Mouse (Mus musculus) neural tube, embryonic 14.5 days (tissue): ENCODE data around the gene Cux2. TPM values are rescaled to one million over a fixed set of nuclear protein-coding genes. Genes with fewer than 3 reads are reported as not detected.

Source experiments
- ATAC-seq: fragments of 200-750 bp; cut with Nextera tagmentation; 2 replicates; pipeline ENCODE4 v1.8.0; 2017; ENCODE audit warnings: low read depth, mild to moderate bottlenecking, moderate TSS enrichment, moderate library complexity
- H3K27ac ChIP-seq: fragments of 300-500 bp; sonication (generic); 2 replicates; pipeline ENCODE4 v1.5.1; 2014; ENCODE audit warnings: low read depth, mild to moderate bottlenecking, control low read depth, low read length, moderate library complexity, mixed read lengths
- H3K27me3 ChIP-seq: fragments of 300-500 bp; sonication (generic); 2 replicates; pipeline ENCODE4 v1.6.1; 2014; ENCODE audit warnings: low read length; ENCODE audit not compliant: control insufficient read depth, insufficient read depth
- H3K36me3 ChIP-seq: fragments of 300-500 bp; sonication (generic); 2 replicates; pipeline ENCODE4 v1.6.1; 2014; ENCODE audit warnings: low read length, mixed read lengths; ENCODE audit not compliant: control insufficient read depth, insufficient read depth
- H3K4me1 ChIP-seq: fragments of 300-500 bp; sonication (generic); 2 replicates; pipeline ENCODE4 v1.6.1; 2014; ENCODE audit warnings: low read length; ENCODE audit not compliant: control insufficient read depth, insufficient read depth
- H3K4me2 ChIP-seq: fragments of 300-500 bp; sonication (generic); 2 replicates; pipeline ENCODE4 v1.6.1; 2014; ENCODE audit warnings: mild to moderate bottlenecking, low read depth, low read length, control low read depth
- H3K4me3 ChIP-seq: fragments of 300-500 bp; sonication (generic); 2 replicates; pipeline ENCODE4 v1.5.1; 2014; ENCODE audit warnings: low read depth, low read length, control low read depth, mixed read lengths
- H3K9ac ChIP-seq: fragments of 300-500 bp; sonication (generic); replicated peaks from 2 replicates; pipeline ENCODE4 v1.6.1; 2014; ENCODE audit warnings: low read depth, mild to moderate bottlenecking, control low read depth, low read length, mixed read lengths
- H3K9me3 ChIP-seq: fragments of 300-500 bp; sonication (generic); 2 replicates; pipeline ENCODE4 v1.6.1; 2016; ENCODE audit warnings: low read length; ENCODE audit not compliant: control insufficient read depth
- WGBS: fragments of 180-500 bp; shearing (Covaris S2); extraction: QIAGEN DNeasy Blood & Tissue Kit; methylation state at CpG from one replicate; pipeline ENCODE4 v1.1.7; 2014; 5-methylcytosine and 5-hydroxymethylcytosine counted together
- polyA plus RNA-seq: library from polyadenylated mRNA; unstranded; fragments of >200 nt; fragmentation: Nextera tagmentation; extraction: Ambion mirVana; gene quantifications from 2 replicates; pipeline ENCODE4 v1.2.1, GENCODE M21; 2014

Cux2 gene
- polyA plus RNA-seq, 1 experiment from 2014 or later: 31.3 TPM

DNA sequence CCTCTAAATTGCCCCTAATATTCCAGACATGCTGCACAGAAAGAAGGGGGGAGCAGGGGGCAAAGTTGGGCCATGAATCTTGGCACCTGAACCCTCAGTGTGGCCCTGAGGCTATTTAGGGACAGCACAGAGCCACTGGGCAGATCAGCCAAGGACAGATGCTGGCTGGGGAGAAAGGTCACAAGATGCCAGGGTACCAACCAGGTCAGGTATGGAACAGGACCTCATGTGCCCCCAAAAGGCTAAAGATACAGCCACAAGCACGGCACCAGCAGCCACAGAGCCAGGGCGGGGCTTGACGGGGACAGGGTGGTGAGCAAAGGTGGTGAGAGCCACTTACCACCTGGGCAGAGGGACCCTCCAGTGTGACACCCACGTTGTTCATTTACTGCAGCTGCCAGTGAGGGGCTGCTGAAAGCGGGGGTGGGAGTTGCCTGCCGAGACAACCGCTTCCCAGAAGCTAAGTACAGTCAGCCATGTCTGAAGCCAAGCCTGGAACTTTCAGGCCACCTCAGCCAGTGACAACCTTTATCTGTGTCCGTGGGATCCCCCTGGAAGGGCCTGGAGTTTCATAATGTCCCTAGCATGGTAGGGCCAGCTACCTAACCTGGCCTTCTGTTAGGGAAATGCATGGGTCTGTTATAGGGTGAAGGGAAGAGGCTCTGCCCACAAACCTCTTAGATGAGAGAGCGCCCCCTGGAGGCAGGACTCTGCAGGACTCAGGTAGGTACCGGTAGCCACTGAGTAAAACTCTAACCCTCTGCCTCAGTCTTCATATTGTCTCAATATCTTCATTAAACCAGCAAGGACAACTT lies 50.7 kb downstream of the Cux2 start:
- H3K9me3 ChIP-seq: no peaks in the 10 kb centered on the region
- no peak overlapping the region for H3K4me2 ChIP-seq
- no peaks in the 10 kb centered on the region for H3K27me3 ChIP-seq
- H3K4me3 ChIP-seq: no peak overlapping the region
- 61% methylated on average over 10 of the region's 10 CpGs for whole genome bisulfite sequencing
- peaks cover 3% of the 10 kb centered on the region; the same call in 1 of the 2 replicates for H3K4me1 ChIP-seq
- H3K27ac ChIP-seq: no peak overlapping the region
- H3K9ac ChIP-seq: no peak overlapping the region
- no peak for ATAC-seq
- no peaks in the 10 kb centered on the region for H3K36me3 ChIP-seq

DNA sequence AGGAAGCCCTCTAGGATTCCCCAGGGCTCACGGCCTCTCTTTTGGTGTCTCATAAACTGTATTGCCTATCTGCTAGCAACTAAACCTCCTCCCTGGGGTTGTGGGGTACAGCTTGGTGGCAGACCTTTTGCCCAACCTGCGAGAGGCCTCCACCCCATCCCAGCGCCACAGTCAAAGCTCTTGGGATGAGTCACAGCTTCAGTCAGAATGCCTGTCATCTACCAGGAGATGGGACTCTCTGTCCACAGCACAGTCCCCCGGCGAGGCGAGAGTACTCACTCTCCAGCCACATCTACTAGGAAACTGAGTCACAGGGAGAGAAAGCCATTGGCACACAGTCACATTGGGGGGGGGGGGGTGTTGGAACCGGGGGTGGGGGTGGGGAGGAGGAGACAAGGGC lies 51.6 kb downstream of the Cux2 start:
- Histone ChIP-seq H3K4me1 (peaks cover 3% of the 10 kb centered on the region; the same call in 1 of the 2 replicates), H3K4me3 (no peak overlapping the region), H3K4me2 (no peak overlapping the region), H3K9me3 (no peaks in the 10 kb centered on the region), H3K36me3 (no peaks in the 10 kb centered on the region), H3K27ac (no peak overlapping the region), H3K9ac (no peak overlapping the region), H3K27me3 (no peaks in the 10 kb centered on the region)
- no peak for ATAC-seq
- WGBS: 82% methylated on average over 7 of the region's 7 CpGs

DNA sequence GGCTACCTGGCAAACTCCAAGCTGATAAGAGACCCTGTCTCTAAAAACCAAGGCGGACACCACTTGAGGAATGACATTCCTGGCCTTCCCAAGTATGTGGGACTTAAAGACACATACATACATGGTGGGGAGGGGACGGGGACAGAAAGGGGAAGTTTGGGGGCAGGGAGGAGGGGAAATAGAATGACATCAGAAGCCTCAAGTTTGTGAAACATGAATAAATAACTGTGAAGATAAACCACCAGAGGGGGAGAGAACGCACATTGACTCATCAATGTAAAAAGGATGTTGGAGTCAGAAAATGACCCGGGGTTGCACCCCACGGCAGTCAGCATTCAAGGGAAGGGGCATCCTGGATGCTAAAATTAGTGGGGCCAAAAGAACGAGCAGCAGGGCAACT lies 53.2 kb downstream of the Cux2 start:
- Histone ChIP-seq H3K27ac (no peak overlapping the region), H3K4me2 (no peak overlapping the region), H3K9ac (no peak overlapping the region), H3K4me1 (peaks cover 3% of the 10 kb centered on the region; the same call in 1 of the 2 replicates), H3K9me3 (no peaks in the 10 kb centered on the region), H3K4me3 (no peak overlapping the region), H3K36me3 (no peaks in the 10 kb centered on the region), H3K27me3 (no peaks in the 10 kb centered on the region)
- ATAC-seq: no peak
- 89% methylated on average over 6 of the region's 6 CpGs for WGBS

DNA sequence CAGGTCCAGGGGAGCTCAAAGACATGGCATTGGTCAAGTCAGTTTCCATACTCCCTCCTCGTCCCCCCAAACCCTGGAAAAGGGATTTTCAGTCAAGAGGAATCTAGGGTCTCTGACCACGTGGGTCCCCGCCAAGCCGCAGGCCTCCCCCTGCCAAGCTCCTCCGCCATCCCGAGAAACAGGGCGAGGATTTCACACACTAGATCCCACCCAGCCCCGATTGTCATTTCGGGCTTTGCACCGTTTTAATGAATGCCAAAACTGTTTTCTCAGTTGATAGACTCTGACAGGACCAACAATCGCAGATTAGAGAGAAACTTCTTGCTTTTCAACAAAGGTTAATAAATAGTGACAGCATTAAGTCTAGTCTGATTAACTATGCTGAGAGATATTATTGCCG lies 55.1 kb downstream of the Cux2 start:
- no peaks in the 10 kb centered on the region for H3K27me3 ChIP-seq
- H3K27ac ChIP-seq: no peak overlapping the region
- no peak for ATAC-seq
- H3K4me2 ChIP-seq: no peak overlapping the region
- no peak overlapping the region for H3K4me3 ChIP-seq
- peaks cover 3% of the 10 kb centered on the region; the same call in 1 of the 2 replicates for H3K4me1 ChIP-seq
- no peak overlapping the region for H3K9ac ChIP-seq
- H3K36me3 ChIP-seq: no peaks in the 10 kb centered on the region
- no peaks in the 10 kb centered on the region for H3K9me3 ChIP-seq
- WGBS: 70% methylated on average over 12 of the region's 12 CpGs

DNA sequence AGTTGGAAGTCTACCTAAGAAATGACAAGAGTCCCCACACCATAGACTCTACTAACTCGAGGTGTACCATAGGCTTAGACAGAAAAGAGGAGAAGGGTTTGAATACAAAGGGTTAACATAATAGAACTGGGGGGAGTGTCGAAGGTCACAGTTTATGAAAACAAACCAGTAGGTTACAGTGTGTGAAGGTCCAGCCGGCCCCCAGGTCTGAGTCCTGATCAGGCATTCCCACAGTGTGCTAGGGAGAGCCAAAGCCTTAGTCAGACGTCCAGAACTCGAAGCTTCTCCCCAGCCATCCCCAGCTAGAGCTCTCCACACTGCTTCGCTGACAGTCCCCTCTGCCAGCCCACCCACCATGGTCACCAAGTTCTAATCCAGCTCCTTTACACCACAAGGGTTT lies 58.0 kb downstream of the Cux2 start:
- ATAC-seq: no peak
- Histone ChIP-seq H3K27ac (no peak overlapping the region), H3K27me3 (no peaks in the 10 kb centered on the region), H3K4me3 (no peak overlapping the region), H3K9me3 (no peaks in the 10 kb centered on the region), H3K36me3 (no peaks in the 10 kb centered on the region), H3K9ac (no peak overlapping the region), H3K4me1 (peaks cover 3% of the 10 kb centered on the region; the same call in 1 of the 2 replicates), H3K4me2 (no peak overlapping the region)
- 60% methylated on average over 6 of the region's 6 CpGs for WGBS

DNA sequence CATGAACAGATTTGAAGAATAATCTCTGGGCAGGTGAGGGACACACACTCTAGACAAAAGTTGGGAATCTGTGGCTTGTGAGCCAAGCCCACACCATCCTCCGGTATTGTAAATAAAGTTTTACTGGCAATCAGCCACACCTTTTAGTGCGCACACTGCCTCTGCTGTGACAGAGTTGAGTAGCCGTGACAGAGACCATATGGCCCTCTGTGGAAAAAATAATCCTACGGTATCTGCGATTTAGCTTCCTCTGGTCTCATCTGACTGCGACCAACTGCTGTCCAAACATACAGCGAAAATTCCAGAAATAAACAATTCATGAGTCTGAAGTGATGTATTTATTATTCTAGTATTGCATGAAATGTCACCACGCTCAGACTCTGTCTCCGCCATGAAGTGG lies 64.0 kb downstream of the Cux2 start:
- peaks cover 14% of the 10 kb centered on the region for H3K4me1 ChIP-seq
- H3K27me3 ChIP-seq: no peaks in the 10 kb centered on the region
- no peak overlapping the region for H3K4me2 ChIP-seq
- no peak overlapping the region for H3K27ac ChIP-seq
- no peak overlapping the region for H3K9ac ChIP-seq
- ATAC-seq: no peak
- H3K36me3 ChIP-seq: no peaks in the 10 kb centered on the region
- H3K4me3 ChIP-seq: no peak overlapping the region
- no peaks in the 10 kb centered on the region for H3K9me3 ChIP-seq
- WGBS: 73% methylated on average over 9 of the region's 9 CpGs

DNA sequence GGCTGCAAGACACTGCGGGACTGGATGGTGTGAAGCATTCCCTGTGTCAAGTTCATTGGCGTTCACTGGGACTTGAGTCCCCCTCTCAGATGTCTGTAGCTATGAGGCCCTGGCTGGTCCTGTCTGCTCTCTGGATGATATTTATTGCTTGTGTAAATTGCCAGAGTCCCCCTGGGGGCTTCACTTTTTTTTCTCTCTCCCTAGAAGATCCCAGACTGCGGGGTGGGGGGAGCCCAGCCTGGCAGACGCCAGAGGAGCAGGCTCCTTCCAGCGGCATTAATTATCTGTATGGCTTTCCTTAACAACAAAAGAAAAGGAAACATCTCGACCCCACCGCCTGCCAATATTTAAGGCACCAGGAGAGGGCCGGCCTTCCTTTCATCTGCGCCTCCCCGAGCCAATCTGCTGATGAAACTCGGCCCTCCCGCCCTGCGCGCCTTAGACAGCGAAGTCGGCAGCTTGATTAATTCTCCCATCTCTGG lies 68.2 kb downstream of the Cux2 start:
- Histone ChIP-seq H3K4me3 (no peak overlapping the region), H3K9me3 (no peaks in the 10 kb centered on the region), H3K27ac (peak overlapping the region; percentile 63), H3K4me2 (peak overlapping the region; percentile 30), H3K27me3 (no peaks in the 10 kb centered on the region), H3K36me3 (no peaks in the 10 kb centered on the region), H3K9ac (peak overlapping the region; percentile 17; the same call in 1 of the 2 replicates), H3K4me1 (peaks cover 15% of the 10 kb centered on the region)
- WGBS: 6% methylated on average over 16 of the region's 16 CpGs
- ATAC-seq: peak; percentile 73

DNA sequence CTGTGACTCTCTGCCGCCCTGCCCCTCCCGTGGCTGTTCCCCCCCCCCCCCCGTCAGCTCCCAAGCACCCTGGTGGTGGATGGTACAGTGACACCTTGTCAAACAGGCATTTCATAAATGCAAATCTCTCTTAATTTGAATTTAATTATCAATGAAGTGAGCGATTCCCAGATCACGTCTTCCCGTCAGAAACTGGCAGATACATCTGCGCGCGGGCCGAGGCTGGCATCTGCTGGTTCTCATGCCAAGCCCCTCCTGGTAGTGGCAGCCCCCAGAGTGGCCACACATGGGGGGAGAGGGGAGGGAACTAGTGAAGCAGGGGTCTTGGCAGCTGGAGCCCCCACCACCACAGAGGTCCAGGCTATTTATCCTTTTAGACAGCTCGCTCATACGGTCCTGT lies 73.6 kb downstream of the Cux2 start:
- 49% methylated on average over 11 of the region's 12 CpGs for WGBS
- ATAC-seq: no peak
- no peak overlapping the region for H3K4me2 ChIP-seq
- no peaks in the 10 kb centered on the region for H3K36me3 ChIP-seq
- H3K9ac ChIP-seq: no peak overlapping the region
- no peak overlapping the region for H3K27ac ChIP-seq
- H3K9me3 ChIP-seq: no peaks in the 10 kb centered on the region
- no peak overlapping the region for H3K4me3 ChIP-seq
- no peaks in the 10 kb centered on the region for H3K27me3 ChIP-seq
- H3K4me1 ChIP-seq: peaks cover 25% of the 10 kb centered on the region

DNA sequence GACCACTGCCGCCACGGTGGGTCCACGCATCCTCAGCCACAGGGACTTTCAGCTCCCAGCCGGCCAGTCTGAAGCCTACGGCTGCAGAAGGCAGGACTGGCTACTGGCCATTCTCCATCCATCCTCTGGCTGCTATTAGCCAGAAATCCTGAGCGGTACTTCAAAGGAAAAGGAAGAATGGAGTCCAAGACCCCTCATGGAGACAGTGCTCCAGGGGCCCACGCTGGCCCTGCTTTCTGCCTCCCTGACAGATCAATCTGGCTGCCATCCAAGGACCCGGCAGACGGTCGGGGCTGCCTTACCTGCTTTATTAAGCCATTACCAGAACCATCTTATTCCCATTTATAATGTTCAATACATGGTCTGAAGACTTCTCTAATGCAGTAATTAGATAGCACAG lies 76.4 kb downstream of the Cux2 start:
- Histone ChIP-seq H3K27ac (peak overlapping the region; percentile 29), H3K4me1 (peaks cover 28% of the 10 kb centered on the region), H3K4me2 (no peak overlapping the region), H3K36me3 (no peaks in the 10 kb centered on the region), H3K4me3 (no peak overlapping the region), H3K27me3 (no peaks in the 10 kb centered on the region), H3K9ac (no peak overlapping the region), H3K9me3 (no peaks in the 10 kb centered on the region)
- WGBS: 21% methylated on average over 10 of the region's 10 CpGs
- no peak for ATAC-seq
